Comparison of ENCODE assay signal across 26 mouse cellular contexts in genomic region chr17:36998477-36998876, GRCm38 (mm10). TPM values are rescaled to one million over a fixed set of nuclear protein-coding genes. Genes with fewer than 3 reads are reported as not detected.
"Had no signal": no experiment of that assay in that cellular context is flagged by ENCODE, and none has a peak within 500 bp of the region (broad histone marks: within the 10 kb centered on the region; RNA-seq: fewer than 3 reads in every experiment).

No protein-coding gene starts in this region.

- H3K27ac ChIP-seq: liver, embryonic 15.5 days; midbrain, embryonic 10.5 days; midbrain, embryonic 13.5 days; neural tube, embryonic 13.5 days; neural tube, embryonic 15.5 days had no signal

- DNase-seq: liver, postnatal 0 days; lung, embryonic 14.5 days; lung, postnatal 10 days; lung, postnatal 4 days; retina, postnatal 1 day; right cerebral cortex, adult 18-20 months; right cerebral cortex, postnatal 25 days; right cerebral cortex, postnatal 4 days; spleen, adult 18-20 months; thymus, adult 18-20 months; thymus, postnatal 14 days; thymus, postnatal 36 days had no signal

- H3K9me3 ChIP-seq: liver, embryonic 15.5 days; midbrain, embryonic 10.5 days; midbrain, embryonic 13.5 days; neural tube, embryonic 13.5 days; neural tube, embryonic 15.5 days had no signal

- H3K36me3 ChIP-seq: liver, embryonic 15.5 days; midbrain, embryonic 10.5 days; midbrain, embryonic 13.5 days; neural tube, embryonic 13.5 days; neural tube, embryonic 15.5 days had no signal

- H3K4me1 ChIP-seq: liver, embryonic 15.5 days; midbrain, embryonic 13.5 days; neural tube, embryonic 15.5 days had no signal

- H3K27me3 ChIP-seq: midbrain, embryonic 13.5 days; neural tube, embryonic 13.5 days; neural tube, embryonic 15.5 days had no signal

- H3K9ac ChIP-seq: liver, embryonic 15.5 days; liver, postnatal 0 days; lung, embryonic 14.5 days; midbrain, embryonic 13.5 days; neural tube, embryonic 13.5 days; neural tube, embryonic 15.5 days had no signal

- H3K4me3 ChIP-seq: liver, embryonic 15.5 days; midbrain, embryonic 10.5 days; midbrain, embryonic 13.5 days; myocyte; neural tube, embryonic 13.5 days; neural tube, embryonic 15.5 days had no signal

RNA-seq across cellular contexts. Expression of gene Zfp57, which starts 2.5 kb away (rescaled TPM):
- total RNA-seq: megakaryocyte, adult 5-6 weeks; megakaryocyte-erythroid progenitor cell, adult 5-6 weeks had no signal

RNA-seq across cellular contexts. Expression of gene H2-M5, which starts 9.1 kb away (rescaled TPM):
- total RNA-seq: megakaryocyte, adult 5-6 weeks; megakaryocyte-erythroid progenitor cell, adult 5-6 weeks had no signal
- polyA plus RNA-seq: liver, embryonic 15.5 days; liver, postnatal 0 days had no signal

RNA-seq across cellular contexts. Expression of gene 2410137M14Rik, which starts 17.4 kb away (rescaled TPM):
- total RNA-seq: megakaryocyte, adult 5-6 weeks; megakaryocyte-erythroid progenitor cell, adult 5-6 weeks had no signal
- polyA plus RNA-seq: liver, embryonic 15.5 days; liver, postnatal 0 days; lung, embryonic 14.5 days; lung, embryonic 16.5 days; midbrain, embryonic 10.5 days; myocyte; neural tube, embryonic 11.5 days; neural tube, embryonic 15.5 days; small intestine, adult 2 months; stomach, embryonic 14.5 days; stomach, embryonic 16.5 days; thymus, postnatal 0 days had no signal

RNA-seq across cellular contexts. Expression of gene Mog, which starts 24.7 kb away (rescaled TPM):
- total RNA-seq: megakaryocyte, adult 5-6 weeks; megakaryocyte-erythroid progenitor cell, adult 5-6 weeks had no signal
- polyA plus RNA-seq: liver, embryonic 15.5 days; liver, postnatal 0 days; small intestine, adult 2 months; stomach, embryonic 16.5 days; thymus, postnatal 0 days had no signal
